Mouse (Mus musculus) brain, embryonic 18.5 days (tissue): ENCODE data around the gene Wnt2.

ENCODE experiments used
- DNase-seq: peaks from one replicate; pipeline ENCODE4 v3.0.0-alpha.2; 2012; ENCODE audit warnings: low read depth, low spot score

The Wnt2 gene

GRCm38 (mm10) chr6:17978881-17979280 lies 51.5 kb downstream of the Wnt2 start:
- no peak for DNase-seq

- no peak for DNase-seq
These were observed 52.1 kb downstream of the Wnt2 start for GRCm38 (mm10) chr6:17978324-17978723.

GRCm38 (mm10) chr6:17977165-17977564 lies 53.2 kb downstream of the Wnt2 start:
- DNase-seq: no peak

GRCm38 (mm10) chr6:17974416-17974815 lies 56.0 kb downstream of the Wnt2 start:
- no peak for DNase-seq

GRCm38 (mm10) chr6:17971393-17971792 lies 59.0 kb downstream of the Wnt2 start:
- no peak for DNase-seq

GRCm38 (mm10) chr6:17969815-17970214 lies 60.6 kb downstream of the Wnt2 start:
- DNase-seq: no peak

GRCm38 (mm10) chr6:17968467-17969144 lies 61.8 kb downstream of the Wnt2 start:
- peak; percentile 20 for DNase-seq

GRCm38 (mm10) chr6:17963455-17963854 lies 66.9 kb downstream of the Wnt2 start:
- DNase-seq: no peak

- no peak for DNase-seq
These were observed 78.6 kb downstream of the Wnt2 start for GRCm38 (mm10) chr6:17951779-17952178.

GRCm38 (mm10) chr6:17949103-17949502 lies 81.3 kb downstream of the Wnt2 start:
- DNase-seq: no peak

GRCm38 (mm10) chr6:17947130-17947831 lies 83.1 kb downstream of the Wnt2 start:
- DNase-seq: no peak

GRCm38 (mm10) chr6:17946456-17946855 lies 83.9 kb downstream of the Wnt2 start:
- no peak for DNase-seq

- DNase-seq: no peak
These were observed 86.3 kb downstream of the Wnt2 start for GRCm38 (mm10) chr6:17943877-17944617.

GRCm38 (mm10) chr6:17942344-17942743 lies 88.0 kb downstream of the Wnt2 start:
- DNase-seq: no peak

- DNase-seq: no peak
These were observed 88.5 kb downstream of the Wnt2 start for GRCm38 (mm10) chr6:17941916-17942315.
